In genomic region chr1:125676790-125677273, GRCm38 (mm10) we compare ENCODE assay signal across 7 mouse cellular contexts. TPM values are rescaled to one million over a fixed set of nuclear protein-coding genes. Genes with fewer than 3 reads are reported as not detected.
A peak's percentile ranks its signal among the peaks of the same experiment; 100 is the strongest.
DNase-seq lines count a peak whose midpoint lies in the region; ATAC-seq and TF ChIP-seq lines count a peak whose summit lies in the region.

Gene Gpr39 (plus strand): TSS chr1:125676995.

- intact Hi-C loops in heart, adult 2 months (cut with DNase I), result loop anchor here (10.0 kb wide), 1 partner anchor 1798 kb away; no protein-coding TSS in a partner anchor
- intact Hi-C loops in left cerebral cortex, postnatal 36 days (cut with DNase I), result no loop called here

- H3K27me3 ChIP-seq in heart, adult 2 months (ENCODE audit: control insufficient read depth, insufficient read depth, low read length), result no peaks in the 10 kb centered on the region

- DNase-seq in WW6 (ENCODE audit: low read depth, low spot score), result peak; percentile 39
- peak; percentile 34 to 63 for DNase-seq in heart, adult 2 months
- DNase-seq in kidney, postnatal 14 days, result peak; percentile 89
- DNase-seq in right cerebral cortex, adult 2 months (ENCODE audit: low spot score in 2 of 2), result no peak
- DNase-seq in thymus, postnatal 10 days (ENCODE audit: low spot score in 2 of 2), result no peak
- DNase-seq in left cerebral cortex, postnatal 36 days (ENCODE audit: low spot score in 2 of 2), result no peak

- TF ChIP-seq CTCF in heart, adult 2 months (IDR thresholded peaks at IDR 0.05), result peak; percentile 16; the same call in 1 of the 2 replicates

- H3K27ac ChIP-seq in heart, adult 2 months, result no peak within 1 kb of the TSS

- no peak within 1 kb of the TSS for H3K9ac ChIP-seq in heart, adult 2 months (ENCODE audit: low read depth, low read length)

- H3K79me2 ChIP-seq in heart, adult 2 months (replicated peaks; ENCODE audit: control insufficient read depth, insufficient read depth, low read length), result no peaks in the 10 kb centered on the region

- 39% methylated on average over 15 of the region's 15 CpGs for WGBS in heart, adult 2 months

- no peak for TF ChIP-seq POLR2A in heart, adult 2 months (IDR thresholded peaks at IDR 0.05; ENCODE audit: insufficient read depth, low read depth, low read length)

- no peak for TF ChIP-seq EP300 in heart, adult 2 months (IDR thresholded peaks at IDR 0.05; ENCODE audit: insufficient read depth, low read depth, low read length)

- H3K4me1 ChIP-seq in heart, adult 2 months (ENCODE audit: control insufficient read depth, insufficient read depth, low read length), result no peaks in the 10 kb centered on the region

- no peak within 1 kb of the TSS for H3K4me3 ChIP-seq in heart, adult 2 months

- no peaks in the 10 kb centered on the region for H3K36me3 ChIP-seq in heart, adult 2 months (ENCODE audit: control insufficient read depth, insufficient read depth, low read length)

- ATAC-seq in megakaryocyte, adult 5-6 weeks (ENCODE audit: poor library complexity, severe bottlenecking), result peak; percentile 47

RNA-seq across cellular contexts. Expression of gene Gpr39, which starts in this region (rescaled TPM):
- total RNA-seq in heart, adult 2 months (2021), result under 1 TPM; 0.18 to 0.47 TPM
- 1.3 and 1.4 TPM in 2 replicates for polyA plus RNA-seq in heart, adult 2 months (2012; rRNA removed)
- total RNA-seq in megakaryocyte, adult 5-6 weeks (2015), result not detected in 2 replicates
- total RNA-seq in megakaryocyte, adult 5-6 weeks (2017), result not detected in 2 replicates
- not detected for total RNA-seq in left cerebral cortex, postnatal 36 days (2021)

Comparison
In these comparisons a context has a peak if more than half of its experiments do, and no peak if none do; other contexts are left out.
1. Peak in ATAC-seq in megakaryocyte, adult 5-6 weeks; RNA of the gene not detected or under 1 TPM.
2. DNase-seq: peak in WW6 (single experiment), heart, adult 2 months (2 of 2) and kidney, postnatal 14 days (single experiment); none in right cerebral cortex, adult 2 months (0 of 2), thymus, postnatal 10 days (0 of 2) and left cerebral cortex, postnatal 36 days (0 of 2).